Mouse (Mus musculus) heart, postnatal 36 days (tissue): ENCODE data around the gene Clcn2. TPM values are rescaled to one million over a fixed set of nuclear protein-coding genes. Genes with fewer than 3 reads are reported as not detected.

Experiments used
- DNase-seq, 2 experiments: peaks; one replicate each; pipeline ENCODE4 v3.0.0; 2021 to 2022
- intact Hi-C: fragments of 180-260 bp; cut with DNase I; formaldehyde crosslinking; loops from one replicate; pipeline ENCODE4 v1.15.1; 2025
- total RNA-seq, 2 experiments: library from RNA; stranded (reverse); gene quantifications; 2 replicates each; pipeline ENCODE4 v1.2.3; 2021

Gene Clcn2
- total RNA-seq, 2 experiments from 2014 or later = 2.3 to 2.6 TPM

DNA sequence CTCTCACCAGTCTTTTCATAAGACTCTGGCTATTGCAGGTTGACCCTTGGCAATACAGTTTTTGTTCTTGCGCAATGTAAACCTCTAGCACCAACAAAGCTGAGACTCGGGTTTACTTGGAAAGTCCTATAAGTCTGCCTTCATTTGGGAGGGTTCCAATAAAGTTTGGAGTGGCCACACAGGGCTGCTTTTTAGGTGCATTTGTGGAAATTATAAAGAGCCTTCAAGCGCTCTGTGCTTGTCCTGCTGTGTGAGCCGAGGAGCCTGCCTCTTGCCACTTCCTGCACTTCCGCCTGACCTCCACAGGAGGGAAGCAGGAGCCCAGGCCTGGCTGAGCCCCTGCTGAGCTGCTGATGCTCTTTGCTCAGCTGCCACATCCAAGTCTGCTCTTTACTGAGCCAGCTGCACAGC is 6.8 kb upstream of the Clcn2 start:
- DNase-seq = peak; percentile 61 to 69
- intact Hi-C loops = loop anchor here (1.0 to 5.0 kb wide), 2 partner anchors 37 to 468 kb away; no protein-coding TSS in a partner anchor

DNA sequence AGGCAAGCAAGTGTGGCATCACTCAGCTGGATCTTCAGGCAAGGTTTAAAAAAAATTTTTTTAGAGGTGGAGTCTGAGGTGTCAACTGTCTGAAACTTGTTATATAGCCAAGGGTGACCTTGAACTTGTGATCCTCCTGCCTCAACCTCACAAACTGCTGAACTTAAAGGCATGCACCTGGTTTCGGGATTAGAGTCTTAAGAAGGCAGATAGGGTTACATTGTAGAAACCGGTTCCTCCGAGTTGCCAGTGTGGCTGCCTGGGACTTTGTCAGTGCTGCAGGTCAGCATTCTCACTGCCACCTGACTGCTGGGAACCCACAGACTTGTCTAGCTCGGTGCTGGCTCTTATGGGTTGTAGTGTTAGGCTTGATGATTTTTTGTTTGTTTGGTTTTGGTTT is 5.7 kb upstream of the Clcn2 start:
- no peak for DNase-seq
- intact Hi-C loops = loop anchor here (5.0 kb wide), 1 partner anchor 469 kb away; no protein-coding TSS in a partner anchor

DNA sequence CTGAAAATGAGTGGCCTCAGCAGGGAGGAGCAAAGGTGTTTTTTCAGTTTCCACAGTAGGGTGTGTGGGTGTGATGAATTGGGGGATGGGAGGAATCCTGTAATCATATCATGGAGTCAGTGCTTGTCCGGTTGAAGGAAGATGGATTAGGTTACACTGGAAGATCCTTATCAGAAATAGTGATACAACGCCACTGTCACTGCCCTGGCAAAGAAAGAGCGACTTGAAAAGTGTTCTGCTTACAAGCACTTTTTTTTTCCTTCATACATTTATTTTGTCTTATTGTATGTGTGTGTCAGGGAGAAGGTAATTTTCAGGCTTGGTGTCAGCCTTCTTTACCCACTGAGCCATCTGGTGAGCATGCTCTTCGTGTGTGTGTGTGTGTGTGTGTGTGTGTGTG is 5.2 kb upstream of the Clcn2 start:
- intact Hi-C loops = loop anchor here (5.0 kb wide), 1 partner anchor 470 kb away; no protein-coding TSS in a partner anchor
- no peak for DNase-seq

- intact Hi-C loops = loop anchor here (5.0 kb wide), 1 partner anchor 470 kb away; no protein-coding TSS in a partner anchor
- DNase-seq = no peak
Observed at GRCm38 (mm10) chr16:20721808-20722207, 4.3 kb upstream of the Clcn2 start.

DNA sequence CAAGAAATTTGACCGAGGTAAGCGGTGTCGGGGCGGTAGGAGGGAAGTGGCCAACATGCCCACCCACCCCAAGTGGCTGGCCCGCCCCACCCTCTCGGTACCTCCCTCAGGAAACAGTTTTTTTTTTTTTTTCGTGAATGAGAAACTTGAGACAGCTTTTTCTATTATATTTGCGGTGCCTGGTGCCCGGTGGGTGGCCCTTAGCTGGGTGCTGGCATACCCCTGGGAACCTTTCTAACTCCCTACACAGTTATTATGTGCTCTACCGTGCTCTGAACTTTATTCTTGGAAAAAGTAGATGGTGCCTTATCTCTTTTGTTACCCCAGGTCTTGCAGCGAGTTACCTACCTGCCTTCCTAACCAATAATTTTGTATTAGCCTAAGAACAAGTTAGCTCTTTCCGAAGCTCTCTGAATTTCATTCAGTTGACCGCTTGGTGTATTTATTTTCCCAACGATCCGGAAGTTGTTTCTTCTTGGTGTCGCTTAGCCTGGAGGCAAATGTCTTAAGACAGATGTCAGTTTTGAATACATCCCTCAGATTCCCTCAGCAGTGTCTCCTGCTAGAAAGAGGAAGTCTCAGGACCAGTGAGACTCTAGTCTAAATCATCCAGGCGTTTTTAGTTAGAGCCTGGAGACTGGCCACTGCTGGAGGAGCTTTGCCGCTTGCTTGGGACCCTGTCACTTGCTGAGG is 578 bp upstream of the Clcn2 start:
- DNase-seq = no peak
- intact Hi-C loops = loop anchor here (1.0 to 2.0 kb wide), 3 partner anchors 21 to 67 kb away; partner anchors contain the start of gene Psmd2

DNA sequence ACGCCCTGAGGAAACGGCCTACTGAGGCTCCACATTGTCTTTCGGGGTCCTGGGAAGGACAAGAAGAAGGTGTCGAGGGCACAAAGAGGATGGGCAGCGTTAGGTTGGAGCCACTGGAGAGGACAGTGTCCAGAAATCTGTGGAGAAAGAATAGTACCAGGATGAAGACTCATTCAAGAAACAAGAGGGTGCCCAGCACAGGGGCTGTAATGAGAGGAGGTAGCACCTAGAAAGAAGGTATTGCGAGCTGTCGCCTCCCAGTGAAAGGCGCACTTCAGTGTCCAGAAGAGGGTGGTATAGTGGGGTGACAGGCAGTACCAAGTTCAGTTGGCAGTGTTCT is 735 bp downstream of the Clcn2 start:
- intact Hi-C loops = loop anchor here (1.0 to 2.0 kb wide), 2 partner anchors 20 to 44 kb away; no protein-coding TSS in a partner anchor
- DNase-seq = peak in 1 of 2 experiments; percentile 29

GRCm38 (mm10) chr16:20715976-20716840 is 1.3 kb downstream of the Clcn2 start:
- DNase-seq = peak; percentile 77 to 85
- intact Hi-C loops = loop anchor here (2.0 kb wide), 1 partner anchor 19 kb away; no protein-coding TSS in a partner anchor

GRCm38 (mm10) chr16:20715566-20715965 is 2.0 kb downstream of the Clcn2 start:
- DNase-seq = no peak
- intact Hi-C loops = no loop called here

GRCm38 (mm10) chr16:20715161-20715560 is 2.4 kb downstream of the Clcn2 start:
- DNase-seq = no peak
- intact Hi-C loops = no loop called here

DNA sequence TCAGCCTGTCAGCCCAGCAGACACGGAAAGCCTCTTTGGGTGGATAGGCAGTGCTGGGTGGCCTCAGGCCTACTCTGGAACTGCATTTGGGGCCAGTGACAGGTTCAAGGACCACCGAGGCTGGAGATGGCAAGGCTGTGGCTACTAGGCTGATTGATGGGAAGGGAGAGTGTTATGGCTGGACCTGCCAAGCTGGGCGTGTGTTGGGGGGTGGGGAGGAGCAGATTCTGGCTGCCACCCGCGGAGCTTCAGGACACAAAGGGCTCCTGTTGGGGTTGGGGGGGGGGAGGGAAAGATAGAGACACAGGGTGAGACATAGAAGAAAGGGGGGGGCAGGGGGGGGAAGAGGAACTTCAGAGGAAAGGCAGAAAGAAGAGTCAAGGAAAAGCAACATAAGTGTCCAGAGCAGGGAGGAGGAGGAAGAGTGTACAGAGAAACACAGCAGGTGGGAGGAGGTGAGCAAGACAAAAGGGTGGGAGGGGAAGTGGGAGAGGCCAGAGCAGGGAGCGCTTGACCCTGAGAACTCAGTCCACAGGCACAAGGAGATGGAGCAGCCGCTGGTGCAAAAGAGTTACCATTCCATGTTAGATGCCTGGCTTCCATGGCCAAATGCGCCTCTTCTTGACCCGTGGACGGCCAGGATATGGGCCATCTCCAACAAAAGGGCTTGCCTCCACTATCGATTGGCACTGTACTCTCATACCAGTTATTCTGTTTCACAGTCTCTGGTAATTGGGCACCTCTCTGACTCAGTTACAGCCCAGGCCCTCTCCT is 3.1 kb downstream of the Clcn2 start:
- intact Hi-C loops = no loop called here
- DNase-seq = no peak

DNA sequence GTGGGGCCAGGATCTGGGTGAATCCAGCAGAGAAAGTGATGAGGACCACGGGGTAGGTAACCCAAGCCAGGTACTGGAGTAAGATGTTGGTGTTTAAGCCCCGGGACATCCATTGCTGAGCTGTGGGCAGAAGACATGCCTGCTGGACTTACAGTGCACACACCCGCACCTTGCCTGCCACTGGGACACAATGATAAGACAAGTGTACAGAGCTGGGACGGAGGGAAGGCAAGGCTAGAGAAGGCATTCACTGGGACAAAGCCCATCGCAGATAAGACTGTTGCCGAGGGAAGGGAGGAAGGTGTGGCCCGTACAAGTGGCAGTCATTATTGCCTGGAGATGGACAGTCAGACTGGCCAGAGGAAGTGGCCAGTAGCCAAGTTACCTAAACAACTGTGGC is 4.7 kb downstream of the Clcn2 start:
- intact Hi-C loops = no loop called here
- no peak for DNase-seq

- intact Hi-C loops = no loop called here
- no peak for DNase-seq
Observed at GRCm38 (mm10) chr16:20712190-20712589, 5.4 kb downstream of the Clcn2 start.

- no peak for DNase-seq
- intact Hi-C loops = no loop called here
Observed at GRCm38 (mm10) chr16:20710810-20711209, 6.7 kb downstream of the Clcn2 start.

DNA sequence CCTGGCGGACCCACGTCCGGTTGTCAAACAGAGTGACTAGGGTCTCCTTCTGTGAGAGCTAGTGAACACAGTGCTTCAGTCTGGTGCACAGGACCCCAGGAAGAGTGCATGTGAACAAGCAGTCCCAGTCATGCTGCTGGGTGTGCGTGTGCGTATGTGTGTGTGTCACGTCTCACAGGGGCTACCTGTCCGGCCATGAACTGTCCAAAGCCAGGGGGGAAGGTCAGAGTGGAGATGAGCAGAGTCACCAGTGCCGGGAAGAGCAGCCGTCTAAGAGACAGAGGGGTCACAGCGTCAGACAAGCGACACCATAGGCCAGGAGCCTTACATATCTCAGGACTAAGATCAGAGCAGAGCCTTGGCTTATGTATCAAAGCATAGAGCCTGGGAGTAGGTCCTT is 7.2 kb downstream of the Clcn2 start:
- intact Hi-C loops = no loop called here
- no peak for DNase-seq

DNA sequence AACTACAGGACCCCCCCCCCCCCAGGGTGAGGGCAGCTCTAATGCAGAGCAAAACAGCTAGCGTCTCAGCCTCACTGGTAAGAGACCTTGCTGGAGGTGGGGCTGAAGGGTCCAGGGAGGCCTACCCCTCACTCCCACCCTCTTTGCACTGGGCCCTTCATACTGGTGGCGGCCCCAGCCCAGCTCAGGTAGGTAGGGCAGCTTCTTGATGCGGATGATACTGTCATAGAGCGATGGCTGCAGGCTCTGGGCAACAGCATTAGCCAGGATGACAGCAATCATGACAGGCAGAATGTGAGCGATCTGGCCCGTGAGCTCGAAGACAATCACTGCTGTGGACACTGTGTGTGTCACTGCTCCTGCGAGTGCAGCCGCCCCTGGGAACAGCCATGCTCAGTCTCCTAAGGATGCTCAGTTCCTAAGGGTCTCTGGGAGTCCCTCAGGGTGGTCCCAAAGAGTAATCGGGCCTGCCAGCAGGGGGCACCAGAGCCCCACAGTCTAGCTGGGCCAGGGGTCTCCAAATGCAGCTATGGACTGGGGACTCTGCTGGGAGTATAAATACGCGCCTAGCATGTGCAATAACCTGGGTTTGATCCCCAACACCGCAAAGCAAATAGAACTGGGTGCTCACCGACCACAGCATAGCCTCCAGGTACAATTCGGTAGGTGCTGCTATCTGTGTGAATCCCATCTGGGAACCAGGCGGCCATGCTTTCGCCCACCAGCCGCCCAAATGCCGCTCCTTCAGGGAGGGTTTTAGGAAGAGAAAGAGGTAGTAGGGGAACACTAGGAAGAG is 8.4 kb downstream of the Clcn2 start:
- intact Hi-C loops = loop anchor here (10.0 kb wide), 1 partner anchor 1546 kb away; no protein-coding TSS in a partner anchor
- DNase-seq = peak in 1 of 2 experiments; percentile 58

DNA sequence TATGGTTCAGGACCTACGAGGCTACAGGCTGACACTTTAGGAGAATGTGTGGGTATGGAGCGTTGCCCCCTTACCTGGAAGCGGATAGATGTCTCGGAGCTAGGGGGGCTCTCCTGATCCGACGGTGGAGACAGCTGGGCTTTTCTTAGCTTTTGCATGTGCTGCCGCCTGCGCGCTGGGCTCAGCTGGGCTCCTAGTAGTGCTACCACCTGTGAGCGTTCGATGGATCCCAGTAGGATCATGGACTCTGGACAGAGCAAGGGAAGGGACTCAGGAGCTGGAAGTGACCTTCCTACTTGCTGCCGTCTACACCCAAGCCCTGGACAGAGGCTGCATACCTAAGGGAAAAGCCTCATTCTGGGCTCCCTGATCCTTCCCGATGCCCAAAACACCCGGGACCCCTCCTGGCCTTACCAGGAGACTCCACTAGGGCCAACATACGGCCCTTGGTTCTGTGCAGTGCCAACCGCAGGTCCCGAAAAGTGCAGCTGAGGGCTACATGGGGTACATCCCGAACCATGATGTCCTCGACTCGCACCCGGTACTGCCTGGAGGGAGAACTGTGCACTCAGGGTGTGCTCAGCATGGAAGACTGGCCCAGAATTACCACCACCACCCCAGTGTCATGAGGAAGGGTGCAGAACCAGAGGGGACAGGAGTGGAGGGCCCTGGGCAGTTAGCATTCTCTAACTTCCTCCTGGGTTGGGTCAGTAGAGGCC is 9.2 kb downstream of the Clcn2 start:
- intact Hi-C loops = loop anchor here (10.0 kb wide), 1 partner anchor 1546 kb away; no protein-coding TSS in a partner anchor
- DNase-seq = no peak

GRCm38 (mm10) chr16:20706407-20707055 is 11.0 kb downstream of the Clcn2 start:
- no peak for DNase-seq
- intact Hi-C loops = loop anchor here (10.0 kb wide), 1 partner anchor 1548 kb away; no protein-coding TSS in a partner anchor

GRCm38 (mm10) chr16:20705786-20706185 is 11.8 kb downstream of the Clcn2 start:
- intact Hi-C loops = loop anchor here (10.0 kb wide), 1 partner anchor 1549 kb away; no protein-coding TSS in a partner anchor

More at GRCm38 (mm10) chr16:20705786-20706185, 11.8 kb downstream of the Clcn2 start:
- no peak for DNase-seq
